Mouse (Mus musculus) heart, embryonic 14.5 days (tissue): Measurements from ENCODE around the gene Lrrc74b. TPM values are rescaled to one million over a fixed set of nuclear protein-coding genes. Genes with fewer than 3 reads are reported as not detected.

Experiments used
- ATAC-seq: fragments of 200-750 bp; cut with Nextera tagmentation; 2 replicates; pipeline ENCODE4 v1.8.0; 2017; ENCODE audit warnings: low read depth, moderate TSS enrichment; ENCODE audit not compliant: insufficient number of reproducible peaks, insufficient read depth, low FRiP score
- H3K27ac ChIP-seq, 2 experiments: fragments of 200-500 bp in 1 of 2; fragments of 300-500 bp in 1 of 2; sonication (generic) in 1 of 2; replicated peaks in 1 of 2; 2 replicates each; pipeline ENCODE4 v1.5.1; 2012 to 2014; ENCODE audit warnings: low read depth in 2 of 2, low read length in 2 of 2, control low read depth in 1 of 2, mild to moderate bottlenecking in 1 of 2, mixed read lengths in 1 of 2; ENCODE audit not compliant: control insufficient read depth in 1 of 2, insufficient read depth in 1 of 2
- H3K27me3 ChIP-seq: fragments of 300-500 bp; sonication (generic); 2 replicates; pipeline ENCODE4 v1.6.1; 2014; ENCODE audit warnings: mild to moderate bottlenecking, low read length, control low read depth; ENCODE audit not compliant: control insufficient read depth, insufficient read depth
- H3K36me3 ChIP-seq: fragments of 300-500 bp; sonication (generic); 2 replicates; pipeline ENCODE4 v1.6.1; 2014; ENCODE audit warnings: mild to moderate bottlenecking, control low read depth, low read length, mixed read lengths; ENCODE audit not compliant: control insufficient read depth, insufficient read depth
- H3K4me1 ChIP-seq, 2 experiments: fragments of 200-500 bp in 1 of 2; fragments of 300-500 bp in 1 of 2; sonication (generic) in 1 of 2; 2 replicates each; pipeline ENCODE4 v1.6.1; 2012 to 2014; ENCODE audit warnings: low read length in 2 of 2, control low read depth in 1 of 2, mixed read lengths in 1 of 2; ENCODE audit not compliant: control insufficient read depth in 2 of 2, insufficient read depth in 2 of 2
- H3K4me2 ChIP-seq: fragments of 300-500 bp; sonication (generic); 2 replicates; pipeline ENCODE4 v1.6.1; 2014; ENCODE audit warnings: mild to moderate bottlenecking, low read length
- H3K4me3 ChIP-seq, 2 experiments: fragments of 200-500 bp in 1 of 2; fragments of 300-500 bp in 1 of 2; sonication (generic) in 1 of 2; 2 replicates each; pipeline ENCODE4 v1.5.1; 2012 to 2014; ENCODE audit warnings: low read length in 2 of 2, mild to moderate bottlenecking in 2 of 2, control low read depth in 1 of 2, low read depth in 1 of 2, moderate library complexity in 1 of 2; ENCODE audit not compliant: control insufficient read depth in 1 of 2, insufficient read depth in 1 of 2
- H3K9ac ChIP-seq: fragments of 300-500 bp; sonication (generic); 2 replicates; pipeline ENCODE4 v1.6.1; 2014; ENCODE audit warnings: mild to moderate bottlenecking, low read length
- H3K9me3 ChIP-seq: fragments of 300-500 bp; sonication (generic); 2 replicates; pipeline ENCODE4 v1.6.1; 2016; ENCODE audit warnings: low read length, control low read depth; ENCODE audit not compliant: control insufficient read depth
- WGBS: fragments of 180-500 bp; shearing (Covaris S2); extraction: QIAGEN DNeasy Blood & Tissue Kit; methylation state at CpG from one replicate; pipeline ENCODE4 v1.1.7; 2014; 5-methylcytosine and 5-hydroxymethylcytosine counted together
- polyA plus RNA-seq: library from polyadenylated mRNA; unstranded; fragments of >200 nt; fragmentation: Nextera tagmentation; extraction: Ambion mirVana; gene quantifications from 2 replicates; pipeline ENCODE4 v1.2.1, GENCODE M21; 2014

Gene Lrrc74b
- polyA plus RNA-seq, 1 experiment from 2014 or later = 0.22 TPM

- no peak overlapping the region for H3K4me3 ChIP-seq
- 84% methylated on average over 13 of the region's 13 CpGs for WGBS
- no peak overlapping the region for H3K9ac ChIP-seq
- ATAC-seq = no peak
- no peak overlapping the region for H3K27ac ChIP-seq
- no peaks in the 10 kb centered on the region for H3K9me3 ChIP-seq
- peaks cover 57% of the 10 kb centered on the region for H3K36me3 ChIP-seq
- no peak overlapping the region for H3K4me2 ChIP-seq
- peaks cover 5 to 10% of the 10 kb centered on the region in 2 experiments for H3K4me1 ChIP-seq
- H3K27me3 ChIP-seq = no peaks in the 10 kb centered on the region
These were observed 32.8 kb downstream of the Lrrc74b start for GRCm38 (mm10) chr16:17528276-17528675.

- ATAC-seq = no peak
- Histone ChIP-seq H3K27ac (no peak overlapping the region), H3K4me1 (peaks cover 5 to 10% of the 10 kb centered on the region in 2 experiments), H3K4me2 (no peak overlapping the region), H3K4me3 (no peak overlapping the region), H3K27me3 (no peaks in the 10 kb centered on the region), H3K9ac (no peak overlapping the region), H3K9me3 (no peaks in the 10 kb centered on the region), H3K36me3 (peaks cover 63% of the 10 kb centered on the region)
These were observed 33.4 kb downstream of the Lrrc74b start for GRCm38 (mm10) chr16:17527606-17528005.

- H3K4me3 ChIP-seq = no peak overlapping the region
- no peaks in the 10 kb centered on the region for H3K27me3 ChIP-seq
- no peaks in the 10 kb centered on the region for H3K9me3 ChIP-seq
- H3K4me1 ChIP-seq = peaks cover 2 to 10% of the 10 kb centered on the region in 2 experiments; a peak in 3 of 4 replicates
- no peak overlapping the region for H3K4me2 ChIP-seq
- no peak overlapping the region for H3K9ac ChIP-seq
- H3K36me3 ChIP-seq = peaks cover 77% of the 10 kb centered on the region
- H3K27ac ChIP-seq = no peak overlapping the region
- WGBS = 86% methylated on average over 6 of the region's 6 CpGs
- no peak for ATAC-seq
These were observed 34.8 kb downstream of the Lrrc74b start for GRCm38 (mm10) chr16:17526223-17526622.

- H3K36me3 ChIP-seq = peaks cover 84% of the 10 kb centered on the region
- WGBS = 84% methylated on average over 3 of the region's 3 CpGs
- peaks cover 2 to 10% of the 10 kb centered on the region in 2 experiments; a peak in 3 of 4 replicates for H3K4me1 ChIP-seq
- H3K4me2 ChIP-seq = no peak overlapping the region
- no peak for ATAC-seq
- H3K27ac ChIP-seq = no peak overlapping the region
- H3K4me3 ChIP-seq = no peak overlapping the region
- H3K27me3 ChIP-seq = no peaks in the 10 kb centered on the region
- H3K9ac ChIP-seq = no peak overlapping the region
- H3K9me3 ChIP-seq = no peaks in the 10 kb centered on the region
These were observed 35.5 kb downstream of the Lrrc74b start for GRCm38 (mm10) chr16:17525524-17525923.

- peaks cover 98% of the 10 kb centered on the region for H3K36me3 ChIP-seq
- no peak overlapping the region for H3K4me2 ChIP-seq
- no peaks in the 10 kb centered on the region for H3K4me1 ChIP-seq
- whole genome bisulfite sequencing = 90% methylated on average over 11 of the region's 11 CpGs
- H3K4me3 ChIP-seq = no peak overlapping the region
- ATAC-seq = no peak
- H3K27ac ChIP-seq = no peak overlapping the region
- no peaks in the 10 kb centered on the region for H3K9me3 ChIP-seq
- no peak overlapping the region for H3K9ac ChIP-seq
- H3K27me3 ChIP-seq = no peaks in the 10 kb centered on the region
These were observed 36.9 kb downstream of the Lrrc74b start for GRCm38 (mm10) chr16:17524156-17524555.

GRCm38 (mm10) chr16:17518910-17519309 is 42.1 kb downstream of the Lrrc74b start:
- H3K4me1 ChIP-seq = no peaks in the 10 kb centered on the region
- 81% methylated on average over 2 of the region's 2 CpGs for WGBS
- H3K9me3 ChIP-seq = no peaks in the 10 kb centered on the region
- no peak overlapping the region for H3K9ac ChIP-seq
- ATAC-seq = no peak
- H3K27ac ChIP-seq = no peak overlapping the region
- H3K36me3 ChIP-seq = peaks cover 94% of the 10 kb centered on the region
- no peak overlapping the region for H3K4me2 ChIP-seq
- no peak overlapping the region for H3K4me3 ChIP-seq
- no peaks in the 10 kb centered on the region for H3K27me3 ChIP-seq

- peaks cover 47% of the 10 kb centered on the region for H3K36me3 ChIP-seq
- 90% methylated on average over 4 of the region's 4 CpGs for WGBS
- ATAC-seq = no peak
These were observed 49.6 kb downstream of the Lrrc74b start for GRCm38 (mm10) chr16:17511431-17511830.

GRCm38 (mm10) chr16:17510686-17511085 is 50.4 kb downstream of the Lrrc74b start:
- ATAC-seq = no peak
- WGBS = 46% methylated on average over 2 of the region's 2 CpGs
- H3K27me3 ChIP-seq = no peaks in the 10 kb centered on the region
- no peak overlapping the region for H3K4me3 ChIP-seq
- H3K9ac ChIP-seq = no peak overlapping the region
- H3K36me3 ChIP-seq = peaks cover 39% of the 10 kb centered on the region
- H3K4me2 ChIP-seq = no peak overlapping the region
- H3K9me3 ChIP-seq = no peaks in the 10 kb centered on the region
- peaks cover 4 to 11% of the 10 kb centered on the region in 2 experiments for H3K4me1 ChIP-seq
- H3K27ac ChIP-seq = no peak overlapping the region

More at GRCm38 (mm10) chr16:17511431-17511830, 49.6 kb downstream of the Lrrc74b start:
- Histone ChIP-seq H3K4me2 (no peak overlapping the region), H3K4me1 (peaks cover 4 to 11% of the 10 kb centered on the region in 2 experiments), H3K9ac (no peak overlapping the region), H3K4me3 (no peak overlapping the region), H3K27me3 (no peaks in the 10 kb centered on the region), H3K9me3 (no peaks in the 10 kb centered on the region), H3K27ac (no peak overlapping the region)
